ENCODE assay signal across 9 mouse cellular contexts in the genomic region with DNA sequence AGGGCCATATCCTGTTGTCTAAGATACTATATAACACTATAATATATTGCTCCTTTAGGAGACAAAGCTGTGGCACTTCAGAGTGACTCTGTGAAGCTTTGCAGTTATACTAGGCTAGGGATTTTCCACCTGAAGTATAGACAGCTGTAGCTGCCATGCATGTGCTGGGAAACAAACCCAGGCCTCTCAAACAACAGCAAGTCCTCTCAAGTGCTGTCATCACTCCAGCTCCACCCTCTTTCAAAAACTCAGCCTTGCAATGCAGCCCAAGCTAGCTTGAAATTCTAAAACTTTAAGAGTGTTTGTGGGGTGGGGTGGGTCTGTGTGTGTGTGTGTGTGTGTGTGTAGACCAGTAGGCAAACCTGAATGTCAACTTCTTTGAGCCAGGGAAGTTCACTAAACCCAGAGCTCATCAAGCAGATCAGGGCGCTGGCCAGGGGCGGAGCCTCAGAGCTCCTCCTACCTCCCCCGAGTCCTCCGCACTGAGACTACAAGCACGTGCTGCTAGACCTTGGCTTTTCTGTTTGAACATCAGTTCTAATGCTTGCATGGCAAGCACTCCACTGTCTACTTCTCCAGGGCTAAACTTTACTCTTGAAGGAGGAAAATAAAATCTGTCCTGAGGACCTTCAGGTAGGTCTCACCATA. TPM values are rescaled to one million over a fixed set of nuclear protein-coding genes. Genes with fewer than 3 reads are reported as not detected.
DNase-seq lines count a peak whose midpoint lies in the region; ATAC-seq and TF ChIP-seq lines count a peak whose summit lies in the region.
"Had no signal": no experiment of that assay in that cellular context is flagged by ENCODE, and none has a peak within 500 bp of the region (broad histone marks: within the 10 kb centered on the region; RNA-seq: fewer than 3 reads in every experiment).

No protein-coding gene starts in this region.

- no peaks in the 10 kb centered on the region for H3K9me3 ChIP-seq in kidney, embryonic 15.5 days (replicated peaks)
- no peaks in the 10 kb centered on the region for H3K9me3 ChIP-seq in lung, postnatal 0 days (ENCODE audit: low read length)
- no peaks in the 10 kb centered on the region for H3K9me3 ChIP-seq in midbrain, embryonic 11.5 days (ENCODE audit: control insufficient read depth, low read length)

- 3% methylated on average over 5 of the region's 5 CpGs for WGBS in kidney, embryonic 15.5 days
- WGBS in lung, postnatal 0 days, result 7% methylated on average over 5 of the region's 5 CpGs
- 6% methylated on average over 5 of the region's 5 CpGs for WGBS in midbrain, embryonic 11.5 days

- H3K36me3 ChIP-seq in kidney, embryonic 15.5 days, result no peaks in the 10 kb centered on the region
- no peaks in the 10 kb centered on the region for H3K36me3 ChIP-seq in lung, postnatal 0 days (ENCODE audit: insufficient read depth, low read length)
- no peaks in the 10 kb centered on the region for H3K36me3 ChIP-seq in midbrain, embryonic 11.5 days (ENCODE audit: control insufficient read depth, insufficient read depth, low read length)

- DNase-seq in CD4-positive, CD25-positive, alpha-beta regulatory T cell, adult 2 months (ENCODE audit: low read depth, low spot score), result peak; percentile 44
- DNase-seq in embryo, embryonic 9.5 days (ENCODE audit: extremely low spot score), result peak; percentile 22
- peak; percentile 79 for DNase-seq in lung, postnatal 0 days (ENCODE audit: low spot score)
- DNase-seq in thymus, postnatal 36 days, result peak; percentile 34 to 54
- no peak for DNase-seq in midbrain, embryonic 11.5 days (ENCODE audit: low spot score, missing footprints)
- no peak for DNase-seq in cerebellum, adult 9-10 months

- 0 out of 2 replicates have a peak, but pooled peaks cover 7% of the 10 kb centered on the region for H3K4me1 ChIP-seq in kidney, embryonic 15.5 days
- no peaks in the 10 kb centered on the region for H3K4me1 ChIP-seq in lung, postnatal 0 days (ENCODE audit: insufficient read depth, low read depth, low read length)
- H3K4me1 ChIP-seq in midbrain, embryonic 11.5 days (ENCODE audit: control insufficient read depth, insufficient read depth, low read length), result no peaks in the 10 kb centered on the region

- TF ChIP-seq CTCF in lung, postnatal 0 days (IDR thresholded peaks at IDR 0.05), result no peak

- no peak overlapping the region for H3K4me3 ChIP-seq in kidney, embryonic 15.5 days (replicated peaks)
- no peak overlapping the region for H3K4me3 ChIP-seq in lung, postnatal 0 days (ENCODE audit: low read depth, low read length)
- no peak overlapping the region for H3K4me3 ChIP-seq in midbrain, embryonic 11.5 days (ENCODE audit: low read depth, low read length)

- H3K27me3 ChIP-seq in kidney, embryonic 15.5 days, result no peaks in the 10 kb centered on the region; the same call in 1 of the 2 replicates
- H3K27me3 ChIP-seq in lung, postnatal 0 days (replicated peaks; ENCODE audit: insufficient read depth, low read length), result no peaks in the 10 kb centered on the region
- H3K27me3 ChIP-seq in midbrain, embryonic 11.5 days (ENCODE audit: control insufficient read depth, insufficient read depth, low read length), result no peaks in the 10 kb centered on the region

- peak overlapping the region; percentile 29 for H3K4me2 ChIP-seq in kidney, embryonic 15.5 days
- no peak overlapping the region for H3K4me2 ChIP-seq in lung, postnatal 0 days (replicated peaks; ENCODE audit: low read depth, low read length)
- H3K4me2 ChIP-seq in midbrain, embryonic 11.5 days, result no peak overlapping the region

- ATAC-seq in CD4-positive, CD25-positive, alpha-beta regulatory T cell, adult 4 months, result no peak
- ATAC-seq in kidney, embryonic 15.5 days (replicated peaks; ENCODE audit: low FRiP score), result peak; percentile 89
- ATAC-seq in lung, postnatal 0 days, result peak; percentile 90
- ATAC-seq in midbrain, embryonic 11.5 days (ENCODE audit: low FRiP score), result no peak

- H3K27ac ChIP-seq in kidney, embryonic 15.5 days, result no peak overlapping the region
- H3K27ac ChIP-seq in lung, postnatal 0 days (ENCODE audit: low read length), result no peak overlapping the region
- no peak overlapping the region for H3K27ac ChIP-seq in midbrain, embryonic 11.5 days (ENCODE audit: low read depth, low read length)

- no peak for TF ChIP-seq EP300 in lung, postnatal 0 days (IDR thresholded peaks at IDR 0.05)

- H3K9ac ChIP-seq in kidney, embryonic 15.5 days, result no peak overlapping the region
- H3K9ac ChIP-seq in lung, postnatal 0 days (replicated peaks; ENCODE audit: low read depth), result no peak overlapping the region
- no peak overlapping the region for H3K9ac ChIP-seq in midbrain, embryonic 11.5 days (ENCODE audit: low read length)

RNA-seq across cellular contexts. Expression of gene Asb17, which starts 5.5 kb away (rescaled TPM):
- not detected for polyA plus RNA-seq in CD4-positive, CD25-positive, alpha-beta regulatory T cell, adult 4 months (2017; shearing (Covaris generic))
- polyA plus RNA-seq in kidney, embryonic 15.5 days (2015; fragmentation: Nextera tagmentation; extraction: Ambion mirVana), result 0.12 TPM in 1 of 2 replicates, not detected in the other
- not detected in 2 replicates for polyA plus RNA-seq in lung, postnatal 0 days (2015; fragmentation: Nextera tagmentation; extraction: Ambion mirVana)
- polyA plus RNA-seq in midbrain, embryonic 11.5 days (2014; fragmentation: Nextera tagmentation; extraction: Ambion mirVana), result 0.29 and 0.44 TPM in 2 replicates
- polyA plus RNA-seq: small intestine, adult 2 months had no signal

RNA-seq across cellular contexts. Expression of gene Msh4, which starts 56.4 kb away (rescaled TPM):
- polyA plus RNA-seq in CD4-positive, CD25-positive, alpha-beta regulatory T cell, adult 4 months (2017; shearing (Covaris generic)), result not detected
- polyA plus RNA-seq in kidney, embryonic 15.5 days (2015; fragmentation: Nextera tagmentation; extraction: Ambion mirVana), result 0.06 and 0.14 TPM in 2 replicates
- 0.04 and 0.08 TPM in 2 replicates for polyA plus RNA-seq in lung, postnatal 0 days (2015; fragmentation: Nextera tagmentation; extraction: Ambion mirVana)
- 0.12 TPM in 1 of 2 replicates, not detected in the other for polyA plus RNA-seq in midbrain, embryonic 11.5 days (2014; fragmentation: Nextera tagmentation; extraction: Ambion mirVana)

Comparison
In these comparisons a context has a peak if more than half of its experiments do, and no peak if none do; other contexts are left out.
1. DNase-seq: peak in CD4-positive, CD25-positive, alpha-beta regulatory T cell, adult 2 months (single experiment), embryo, embryonic 9.5 days (single experiment), lung, postnatal 0 days (single experiment) and thymus, postnatal 36 days (2 of 2); none in midbrain, embryonic 11.5 days (single experiment) and cerebellum, adult 9-10 months (single experiment).
2. ATAC-seq: peak in kidney, embryonic 15.5 days (single experiment) and lung, postnatal 0 days (single experiment); none in CD4-positive, CD25-positive, alpha-beta regulatory T cell, adult 4 months (single experiment) and midbrain, embryonic 11.5 days (single experiment).